Mouse (Mus musculus): ENCODE results near the gene Dtd1. TPM values are rescaled to one million over a fixed set of nuclear protein-coding genes. Genes with fewer than 3 reads are reported as not detected.
"Not testable (repeated sequence)": the region's sequence is repeated elsewhere in the genome, so short reads cannot be mapped to it uniquely, and the experiment has no call there.

Dtd1 gene
- 72.6 and 86.4 TPM in 2 replicates for total RNA-seq (2017)

DNA sequence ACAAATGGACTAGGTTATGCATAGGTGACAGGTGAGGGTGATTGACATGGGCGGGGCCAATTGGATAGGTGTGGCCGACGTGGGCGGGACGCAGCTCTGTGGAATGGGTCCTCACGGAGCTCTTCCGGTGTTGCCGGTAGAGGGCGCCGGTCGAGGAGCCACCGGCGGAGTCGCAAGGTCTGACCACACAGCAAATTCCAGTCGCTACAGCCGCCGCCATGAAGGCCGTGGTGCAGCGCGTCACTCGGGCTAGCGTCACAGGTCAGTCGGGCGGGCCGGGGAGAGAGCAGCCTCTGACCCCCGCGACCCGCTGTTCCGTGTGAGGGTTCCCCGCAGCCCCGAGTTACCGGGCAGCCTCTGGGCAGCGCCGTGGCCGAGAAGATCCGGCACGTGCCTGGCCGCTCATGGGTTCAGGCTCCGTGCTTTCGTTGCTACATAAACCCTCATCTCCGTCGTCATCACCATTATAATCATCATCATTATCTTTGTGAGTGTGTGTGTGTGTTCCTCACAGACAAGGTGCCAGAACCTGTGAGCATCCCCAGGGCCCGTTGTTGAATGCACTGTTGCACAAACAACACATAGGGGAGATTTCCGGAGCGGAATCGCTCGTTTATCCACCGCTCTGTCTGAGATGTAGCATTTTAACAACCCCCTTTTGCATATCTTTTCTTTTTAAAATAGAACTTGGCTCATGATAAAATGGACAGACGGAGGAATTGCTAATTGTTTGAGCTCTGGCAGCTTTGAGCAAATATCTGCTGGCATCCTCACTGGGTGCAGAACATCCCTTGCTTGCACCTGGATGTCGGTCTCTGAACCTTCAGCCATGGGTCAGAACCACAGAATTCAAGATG, at the start of gene Dtd1:
Gene Dtd1 (plus strand): TSS at position 67 of the 857 bp plus-strand sequence.
- ATAC-seq (replicated peaks in 1 of 2; ENCODE audit: insufficient read depth in 1 of 2, low FRiP score in 2 of 2, low TSS enrichment in 1 of 2, low read depth in 1 of 2, poor library complexity in 2 of 2, severe bottlenecking in 2 of 2) = peak; percentile 98 to 99

DNA sequence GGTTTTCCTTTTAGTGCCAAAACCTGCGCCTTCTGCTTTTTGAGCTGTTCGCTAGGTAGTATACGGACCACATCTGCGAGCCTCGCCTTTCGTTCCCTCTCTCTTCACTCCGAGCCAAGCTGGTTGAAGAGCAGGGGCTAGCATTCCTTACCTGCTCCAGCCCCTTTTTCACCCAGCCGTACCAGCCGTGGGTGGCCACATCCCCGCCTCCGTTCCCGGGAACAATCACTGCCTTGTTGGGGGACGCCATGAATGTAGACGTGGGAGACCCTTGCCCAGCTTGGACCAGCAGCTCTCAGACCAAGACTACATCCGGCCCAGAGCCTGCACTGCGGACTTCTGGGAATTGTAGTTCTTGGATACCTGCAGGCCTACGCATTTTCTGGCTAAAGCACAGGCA, 49.2 kb upstream of the Dtd1 start, which contains the start of gene Rbbp9:
Gene Rbbp9 (minus strand): TSS at position 341 of the 400 bp plus-strand sequence.
- ATAC-seq (replicated peaks in 1 of 2; ENCODE audit: insufficient read depth in 1 of 2, low FRiP score in 2 of 2, low TSS enrichment in 1 of 2, low read depth in 1 of 2, poor library complexity in 2 of 2, severe bottlenecking in 2 of 2) = peak; percentile 88

DNA sequence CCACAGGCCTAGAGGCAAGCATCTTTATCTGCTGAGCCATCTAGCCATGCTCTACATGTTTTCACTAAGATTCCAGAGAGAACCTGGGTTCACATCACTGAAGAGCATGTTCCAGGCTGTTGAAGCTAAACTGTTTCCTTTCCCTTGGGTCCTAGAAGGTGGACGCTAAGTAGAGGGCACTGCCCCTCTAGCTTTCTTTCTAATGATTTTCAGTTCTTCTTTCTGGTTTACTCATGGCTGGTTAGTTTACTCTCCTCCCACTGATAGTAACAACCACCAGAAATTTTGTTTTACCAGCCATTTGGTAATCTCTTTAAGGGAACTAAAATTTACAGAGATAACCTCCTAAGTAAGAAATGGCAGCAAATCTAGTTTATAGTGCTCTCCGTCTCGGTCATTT, 45.8 kb upstream of the Dtd1 start:
- ATAC-seq (replicated peaks in 1 of 2; ENCODE audit: insufficient read depth in 1 of 2, low FRiP score in 2 of 2, low TSS enrichment in 1 of 2, low read depth in 1 of 2, poor library complexity in 2 of 2, severe bottlenecking in 2 of 2) = no peak

DNA sequence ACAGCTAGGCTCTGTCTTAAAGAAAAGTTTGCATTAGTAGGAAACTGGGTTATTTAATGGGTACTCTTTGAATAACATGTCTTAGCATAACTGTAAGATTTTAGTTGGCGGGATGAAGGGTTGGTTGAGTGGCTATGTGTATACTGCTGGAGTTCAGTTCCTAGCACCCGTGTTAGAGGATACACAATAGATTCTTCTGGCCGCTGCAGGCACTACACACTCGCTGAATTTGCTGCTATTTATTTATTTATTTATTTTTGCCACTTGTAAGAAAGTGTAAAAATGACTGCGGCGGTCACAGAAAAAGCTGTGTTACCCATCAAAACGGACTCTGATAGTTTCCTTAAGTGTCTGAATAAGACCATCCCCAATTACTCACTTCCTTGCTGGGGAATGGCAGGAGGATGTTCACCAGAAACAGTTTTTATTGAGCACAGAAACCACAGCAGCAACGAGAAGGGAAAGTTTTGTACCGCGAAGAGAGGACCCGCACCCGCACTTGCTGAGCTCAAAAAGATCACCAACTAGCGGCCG, 44.3 kb upstream of the Dtd1 start:
- ATAC-seq (replicated peaks in 1 of 2; ENCODE audit: insufficient read depth in 1 of 2, low FRiP score in 2 of 2, low TSS enrichment in 1 of 2, low read depth in 1 of 2, poor library complexity in 2 of 2, severe bottlenecking in 2 of 2) = peak; percentile 18 to 39

DNA sequence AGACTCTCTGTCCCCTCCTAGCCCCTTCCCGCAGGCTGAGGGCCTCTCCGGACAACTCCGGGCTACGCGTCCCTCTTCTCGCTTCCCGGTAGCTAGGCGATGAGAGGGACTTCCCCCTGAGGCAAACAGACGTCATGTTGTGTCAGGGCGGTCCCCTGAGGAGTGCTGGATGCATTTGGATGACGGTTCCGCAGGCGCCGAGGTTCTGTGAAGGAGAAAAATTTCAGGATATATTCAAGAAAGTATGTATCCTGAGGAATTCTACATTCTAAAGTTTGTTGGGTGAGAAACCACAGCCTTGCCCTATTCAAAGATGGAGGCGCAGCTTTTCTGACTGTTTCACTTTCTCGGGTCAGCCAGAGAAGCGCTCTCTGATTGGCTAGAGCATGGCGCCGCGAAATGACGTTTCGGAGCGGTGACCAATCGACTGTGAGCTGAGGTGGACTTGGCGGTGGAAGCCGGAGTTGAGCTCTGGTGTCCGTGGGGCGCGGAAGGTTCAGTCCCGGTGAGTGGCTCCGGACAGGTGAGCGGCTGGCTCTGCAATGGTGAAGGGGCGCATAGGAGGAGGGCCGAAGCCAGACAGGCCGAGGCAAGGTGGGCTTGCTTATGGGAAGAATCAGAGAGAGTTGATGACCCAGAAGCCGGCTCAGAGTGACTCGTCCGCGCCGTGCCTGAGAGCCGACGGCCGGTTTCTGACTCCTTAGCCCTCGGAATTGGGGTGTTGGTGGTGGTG, 43.7 kb upstream of the Dtd1 start, which contains the start of gene Sec23b:
Gene Sec23b (plus strand): TSS at position 410 of the 733 bp plus-strand sequence.
- peak; percentile 99 for ATAC-seq (replicated peaks in 1 of 2; ENCODE audit: insufficient read depth in 1 of 2, low FRiP score in 2 of 2, low TSS enrichment in 1 of 2, low read depth in 1 of 2, poor library complexity in 2 of 2, severe bottlenecking in 2 of 2)

DNA sequence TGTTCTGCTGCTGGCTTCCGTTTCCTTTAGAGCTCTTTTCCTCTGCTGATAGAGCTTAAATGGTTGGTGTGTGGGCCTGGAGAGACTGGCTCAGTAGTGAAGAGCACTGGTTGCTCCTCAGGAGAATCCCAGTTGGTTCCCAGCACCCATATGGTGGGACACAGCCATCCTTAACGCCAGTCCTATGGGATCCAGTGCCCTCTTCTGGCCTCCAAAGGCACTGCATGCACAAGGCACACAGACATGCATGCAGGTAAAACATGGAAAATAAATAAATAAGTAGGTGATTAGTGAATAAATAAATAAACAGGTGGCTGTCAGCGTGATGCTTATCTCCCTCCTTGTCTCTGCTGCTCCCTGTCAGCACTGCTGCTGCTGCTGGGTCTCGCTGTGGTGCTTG, 11.0 kb upstream of the Dtd1 start:
- ATAC-seq (replicated peaks in 1 of 2; ENCODE audit: insufficient read depth in 1 of 2, low FRiP score in 2 of 2, low TSS enrichment in 1 of 2, low read depth in 1 of 2, poor library complexity in 2 of 2, severe bottlenecking in 2 of 2) = no peak

DNA sequence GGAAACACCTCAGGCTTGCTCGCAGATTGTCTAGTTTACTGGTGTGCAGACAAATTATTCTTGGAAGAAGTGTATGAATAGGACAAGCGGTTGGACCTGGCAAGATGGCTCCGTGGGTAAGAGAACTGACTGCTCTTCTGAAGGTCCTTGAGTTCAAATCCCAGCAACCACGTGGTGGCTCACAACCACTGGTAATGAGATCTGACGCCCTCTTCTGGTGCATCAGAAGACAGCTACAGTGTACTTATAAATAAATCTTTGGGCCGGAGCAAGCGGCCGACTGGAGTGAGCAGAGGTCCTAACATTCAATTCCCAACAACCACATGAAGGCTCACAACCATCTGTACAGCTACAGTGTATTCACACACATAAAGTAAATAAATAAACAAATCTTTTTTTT, 6.7 kb upstream of the Dtd1 start:
- not testable (repeated sequence) for ATAC-seq (replicated peaks in 1 of 2; ENCODE audit: insufficient read depth in 1 of 2, low FRiP score in 2 of 2, low TSS enrichment in 1 of 2, low read depth in 1 of 2, poor library complexity in 2 of 2, severe bottlenecking in 2 of 2)

DNA sequence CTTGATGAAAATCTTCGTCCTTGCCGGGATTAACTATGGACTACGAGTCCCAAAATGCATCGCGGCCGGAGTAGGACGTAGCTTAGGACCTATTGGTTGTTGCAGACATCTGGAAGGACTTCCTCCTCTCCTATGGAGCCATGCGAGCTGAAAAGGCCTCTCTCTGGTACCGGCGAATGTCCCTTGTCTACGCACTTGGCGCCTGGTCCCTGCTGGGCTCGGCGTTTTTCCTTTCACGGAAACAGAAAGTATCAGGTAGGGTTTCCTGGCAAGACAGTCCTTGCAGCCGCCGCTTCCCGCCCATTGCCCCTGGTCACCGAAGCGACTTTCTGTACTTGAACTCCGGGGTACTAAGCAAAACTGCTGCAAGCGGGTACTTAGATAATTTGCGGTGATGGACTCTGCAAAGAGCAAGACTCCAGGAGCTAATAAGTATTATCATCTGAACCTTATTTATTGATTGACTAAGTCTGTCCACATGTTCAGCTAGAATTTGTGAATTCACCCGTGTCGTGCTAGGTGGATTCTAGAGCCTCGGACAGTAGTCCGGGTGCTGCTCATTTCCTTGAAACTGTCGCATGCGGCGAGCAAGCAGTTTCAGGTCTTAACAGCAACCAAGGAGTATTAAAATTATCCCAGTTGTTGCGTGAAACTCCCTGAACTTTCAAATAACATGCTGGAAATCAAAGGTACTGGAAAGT, 5.6 kb upstream of the Dtd1 start, which contains the start of gene Smim26:
Gene Smim26 (plus strand): TSS at position 104 of the 701 bp plus-strand sequence.
- ATAC-seq (replicated peaks in 1 of 2; ENCODE audit: insufficient read depth in 1 of 2, low FRiP score in 2 of 2, low TSS enrichment in 1 of 2, low read depth in 1 of 2, poor library complexity in 2 of 2, severe bottlenecking in 2 of 2) = peak; percentile 99 to 100

DNA sequence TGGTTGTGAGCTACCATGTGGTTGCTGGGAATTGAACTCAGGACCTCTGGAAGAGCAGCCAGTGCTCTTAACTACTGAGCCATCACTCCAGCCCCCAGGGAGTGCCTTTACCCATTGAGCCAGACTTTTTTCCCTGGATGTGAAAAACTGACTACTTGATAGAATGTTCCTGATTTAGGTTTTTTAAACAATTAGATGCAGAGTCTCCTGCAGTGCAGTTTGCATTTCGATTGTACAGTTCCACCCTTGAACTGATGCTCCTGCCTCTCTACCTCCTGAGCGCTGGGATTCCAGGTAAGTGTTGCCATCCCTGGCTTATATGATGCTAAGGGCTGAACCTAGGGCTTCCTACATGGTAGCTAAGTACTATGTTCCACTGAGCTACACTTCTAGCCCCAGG, 1.7 kb upstream of the Dtd1 start:
- no peak for ATAC-seq (replicated peaks in 1 of 2; ENCODE audit: insufficient read depth in 1 of 2, low FRiP score in 2 of 2, low TSS enrichment in 1 of 2, low read depth in 1 of 2, poor library complexity in 2 of 2, severe bottlenecking in 2 of 2)

DNA sequence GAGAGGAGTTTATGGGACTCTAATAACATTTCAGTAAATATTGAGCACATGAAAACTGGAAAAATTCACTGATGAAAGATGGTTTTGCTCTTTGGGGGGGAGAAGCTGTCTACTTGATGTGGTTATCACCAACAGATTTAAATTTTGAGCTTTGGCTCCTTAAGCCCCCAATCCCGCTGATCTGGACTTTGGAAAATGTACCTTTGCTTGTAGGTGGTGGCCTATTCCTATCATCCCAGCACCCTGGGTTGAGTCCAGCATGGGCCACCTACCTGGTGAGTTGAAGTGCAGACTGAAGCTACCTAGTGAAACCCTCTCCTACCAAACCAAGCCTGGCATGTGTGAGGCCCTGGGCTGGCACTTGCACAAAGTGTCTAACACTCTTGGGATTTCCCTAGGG, 1.9 kb downstream of the Dtd1 start:
- ATAC-seq (replicated peaks in 1 of 2; ENCODE audit: insufficient read depth in 1 of 2, low FRiP score in 2 of 2, low TSS enrichment in 1 of 2, low read depth in 1 of 2, poor library complexity in 2 of 2, severe bottlenecking in 2 of 2) = no peak

DNA sequence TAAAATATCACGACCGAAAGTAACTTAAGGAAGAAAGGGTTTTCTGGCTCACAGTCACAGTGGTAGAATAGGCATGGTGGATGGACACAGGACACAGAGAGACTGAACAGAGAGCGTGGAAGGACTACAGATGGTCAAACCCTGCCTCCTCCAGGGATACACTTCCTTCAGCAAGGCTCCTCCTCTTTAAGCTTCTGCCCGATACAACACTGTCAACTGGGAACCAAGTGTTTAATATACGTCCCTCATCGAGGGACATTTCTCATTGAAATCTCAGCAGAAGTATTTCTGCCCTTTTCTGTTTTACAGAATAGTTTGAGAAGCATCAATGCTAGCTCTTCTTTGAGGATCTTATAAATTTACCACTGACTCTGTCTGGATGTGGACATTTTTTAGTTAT, 14.3 kb downstream of the Dtd1 start:
- no peak for ATAC-seq (replicated peaks in 1 of 2; ENCODE audit: insufficient read depth in 1 of 2, low FRiP score in 2 of 2, low TSS enrichment in 1 of 2, low read depth in 1 of 2, poor library complexity in 2 of 2, severe bottlenecking in 2 of 2)

DNA sequence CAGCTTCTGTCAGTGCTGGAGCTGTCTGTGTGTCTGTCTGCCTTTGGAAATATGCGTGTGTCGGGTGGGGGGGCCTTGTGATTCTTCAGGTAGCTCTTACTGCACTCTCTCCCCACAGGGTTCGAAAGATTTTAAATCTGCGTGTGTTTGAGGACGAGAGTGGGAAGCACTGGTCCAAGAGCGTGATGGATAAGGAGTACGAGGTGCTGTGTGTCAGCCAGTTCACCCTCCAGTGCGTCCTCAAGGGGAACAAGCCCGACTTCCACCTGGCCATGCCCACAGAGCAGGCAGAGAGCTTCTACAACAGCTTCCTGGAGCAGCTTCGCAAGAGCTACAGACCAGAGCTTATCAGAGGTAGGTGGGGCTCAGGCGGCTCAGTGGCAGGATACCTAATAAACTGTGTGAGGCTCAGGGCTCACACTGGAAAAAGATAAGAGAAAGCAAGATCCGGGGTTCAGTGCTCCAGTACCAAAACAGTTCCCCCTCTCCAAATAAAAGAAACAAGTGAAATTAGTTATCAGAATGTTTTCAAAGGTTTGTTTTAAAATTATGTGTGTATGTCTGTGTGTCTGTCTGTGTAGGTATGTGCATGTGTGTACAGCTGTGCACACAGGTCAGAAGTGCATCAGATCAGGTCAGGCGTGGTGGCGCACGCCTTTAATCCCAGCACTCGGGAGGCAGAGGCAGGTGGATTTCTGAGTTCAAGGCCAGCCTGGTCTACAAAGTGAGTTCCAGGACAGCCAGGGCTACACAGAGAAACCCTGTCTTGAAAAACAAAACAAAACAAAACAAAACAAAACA, 17.6 kb downstream of the Dtd1 start:
- ATAC-seq (replicated peaks in 1 of 2; ENCODE audit: insufficient read depth in 1 of 2, low FRiP score in 2 of 2, low TSS enrichment in 1 of 2, low read depth in 1 of 2, poor library complexity in 2 of 2, severe bottlenecking in 2 of 2) = no peak

DNA sequence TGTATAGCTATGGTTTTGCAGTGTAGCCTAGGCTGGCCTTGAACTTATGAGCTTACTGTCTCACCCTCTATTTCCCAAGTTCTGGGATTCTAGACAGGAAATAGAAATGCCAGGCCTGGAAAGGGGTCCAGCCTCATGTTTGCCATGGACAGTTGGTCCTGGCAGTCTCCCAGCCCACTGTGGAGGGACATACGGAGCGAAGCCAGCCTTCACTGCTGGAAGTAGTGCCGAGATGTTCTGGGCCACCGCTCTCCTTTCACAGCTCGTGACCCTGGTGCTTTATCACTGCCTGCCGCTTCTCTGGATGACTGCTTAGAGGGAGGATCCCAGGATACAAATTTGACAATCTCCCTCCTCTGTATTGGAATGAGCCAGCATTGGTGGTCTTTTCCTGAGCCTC, 21.8 kb downstream of the Dtd1 start:
- ATAC-seq (replicated peaks in 1 of 2; ENCODE audit: insufficient read depth in 1 of 2, low FRiP score in 2 of 2, low TSS enrichment in 1 of 2, low read depth in 1 of 2, poor library complexity in 2 of 2, severe bottlenecking in 2 of 2) = no peak

DNA sequence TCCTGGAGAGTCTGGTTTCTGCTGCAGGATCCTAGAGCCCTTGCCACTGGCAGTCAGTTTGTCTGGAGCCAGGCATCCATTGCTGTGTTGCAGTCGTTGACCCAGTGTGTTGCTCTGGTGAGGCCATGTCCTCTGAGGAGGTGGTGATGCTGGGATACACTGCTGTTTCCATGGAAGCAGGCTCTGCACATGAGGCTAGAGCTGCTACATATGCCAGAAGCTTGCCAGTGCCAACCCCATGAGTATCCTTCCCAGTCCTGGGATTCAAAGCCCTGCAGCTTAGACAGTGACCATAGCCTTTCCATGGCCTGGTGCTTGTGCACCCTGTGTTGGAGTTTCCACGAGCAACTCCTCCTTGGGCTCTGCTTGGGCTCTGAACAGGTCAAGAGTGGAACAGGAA, 33.9 kb downstream of the Dtd1 start:
- ATAC-seq (replicated peaks in 1 of 2; ENCODE audit: insufficient read depth in 1 of 2, low FRiP score in 2 of 2, low TSS enrichment in 1 of 2, low read depth in 1 of 2, poor library complexity in 2 of 2, severe bottlenecking in 2 of 2) = no peak

DNA sequence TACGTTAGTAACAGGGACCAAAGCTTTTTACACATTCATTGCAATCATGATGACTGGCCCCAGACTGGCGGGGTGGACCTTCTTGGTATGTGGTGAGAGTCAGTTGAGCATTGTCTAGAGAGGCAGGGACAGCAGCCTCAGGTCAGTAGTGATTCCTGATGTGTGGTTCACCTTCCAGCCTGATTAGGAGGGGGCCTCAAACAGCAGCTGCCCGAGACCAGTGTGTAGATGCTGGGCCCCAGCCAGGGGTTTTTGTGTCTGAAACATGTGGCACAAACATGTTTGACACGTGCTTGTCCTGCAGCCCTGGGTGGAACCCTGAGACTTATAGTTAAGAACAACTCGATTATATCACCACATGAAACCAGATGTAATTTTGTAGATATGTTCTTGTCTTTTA, 34.5 kb downstream of the Dtd1 start:
- no peak for ATAC-seq (replicated peaks in 1 of 2; ENCODE audit: insufficient read depth in 1 of 2, low FRiP score in 2 of 2, low TSS enrichment in 1 of 2, low read depth in 1 of 2, poor library complexity in 2 of 2, severe bottlenecking in 2 of 2)

DNA sequence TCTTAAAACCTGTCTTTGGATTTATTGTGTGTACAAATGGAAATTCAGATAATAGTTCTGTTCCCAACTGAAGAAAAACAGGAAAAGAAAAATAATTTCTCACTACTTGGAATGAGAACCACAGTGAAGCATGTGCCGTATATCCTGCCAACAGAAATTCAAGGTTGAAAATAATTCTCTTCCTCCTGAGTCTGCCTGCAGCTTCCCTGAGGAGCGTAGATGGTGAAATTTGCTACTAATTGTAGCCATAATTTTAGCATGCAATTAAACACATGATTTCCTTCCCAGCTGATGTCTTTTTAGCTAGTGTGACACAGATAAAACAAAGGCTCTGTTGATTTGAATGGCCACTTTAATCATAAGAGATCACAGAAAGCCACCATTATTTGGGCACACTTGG, 35.0 kb downstream of the Dtd1 start:
- ATAC-seq (replicated peaks in 1 of 2; ENCODE audit: insufficient read depth in 1 of 2, low FRiP score in 2 of 2, low TSS enrichment in 1 of 2, low read depth in 1 of 2, poor library complexity in 2 of 2, severe bottlenecking in 2 of 2) = no peak
